Mouse (Mus musculus): ENCODE results near the gene Bsg.
"Not testable (repeated sequence)": the region's sequence is repeated elsewhere in the genome, so short reads cannot be mapped to it uniquely, and the experiment has no call there.

Bsg gene

DNA sequence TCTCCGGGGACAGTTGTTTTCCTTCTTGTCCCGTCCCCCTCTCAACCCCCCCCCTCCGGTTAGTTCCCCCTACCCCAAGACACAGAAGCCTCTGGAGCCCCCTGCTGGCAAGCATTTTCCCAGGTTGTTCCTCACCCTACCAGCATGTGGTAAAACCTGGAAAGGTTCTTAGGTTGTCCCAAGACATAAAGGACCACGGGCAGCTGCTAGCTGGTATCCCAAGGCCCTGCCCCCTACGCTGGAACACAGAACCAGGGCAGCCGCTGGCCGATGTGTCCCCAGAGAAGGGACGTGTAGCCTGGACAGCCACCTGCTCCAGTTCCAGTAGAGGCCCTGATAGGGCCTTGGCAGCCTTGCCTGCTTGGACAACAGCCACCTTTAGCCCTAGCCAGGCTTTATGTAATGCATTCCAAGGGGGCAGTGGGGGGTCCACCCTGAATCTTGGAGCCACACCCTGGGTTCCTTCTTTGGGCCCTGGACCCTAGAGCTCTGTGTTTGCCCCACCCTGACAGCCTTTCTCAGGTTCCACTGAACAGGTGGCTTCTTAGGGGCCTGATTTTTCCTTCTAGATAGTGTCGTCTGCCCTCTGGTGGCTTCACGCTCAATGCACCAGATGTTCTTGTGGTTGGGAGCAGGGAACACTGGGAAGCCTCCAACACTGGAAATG lies 21.2 kb upstream of the Bsg start:
- no peak for DNase-seq (ENCODE audit: low spot score)

DNA sequence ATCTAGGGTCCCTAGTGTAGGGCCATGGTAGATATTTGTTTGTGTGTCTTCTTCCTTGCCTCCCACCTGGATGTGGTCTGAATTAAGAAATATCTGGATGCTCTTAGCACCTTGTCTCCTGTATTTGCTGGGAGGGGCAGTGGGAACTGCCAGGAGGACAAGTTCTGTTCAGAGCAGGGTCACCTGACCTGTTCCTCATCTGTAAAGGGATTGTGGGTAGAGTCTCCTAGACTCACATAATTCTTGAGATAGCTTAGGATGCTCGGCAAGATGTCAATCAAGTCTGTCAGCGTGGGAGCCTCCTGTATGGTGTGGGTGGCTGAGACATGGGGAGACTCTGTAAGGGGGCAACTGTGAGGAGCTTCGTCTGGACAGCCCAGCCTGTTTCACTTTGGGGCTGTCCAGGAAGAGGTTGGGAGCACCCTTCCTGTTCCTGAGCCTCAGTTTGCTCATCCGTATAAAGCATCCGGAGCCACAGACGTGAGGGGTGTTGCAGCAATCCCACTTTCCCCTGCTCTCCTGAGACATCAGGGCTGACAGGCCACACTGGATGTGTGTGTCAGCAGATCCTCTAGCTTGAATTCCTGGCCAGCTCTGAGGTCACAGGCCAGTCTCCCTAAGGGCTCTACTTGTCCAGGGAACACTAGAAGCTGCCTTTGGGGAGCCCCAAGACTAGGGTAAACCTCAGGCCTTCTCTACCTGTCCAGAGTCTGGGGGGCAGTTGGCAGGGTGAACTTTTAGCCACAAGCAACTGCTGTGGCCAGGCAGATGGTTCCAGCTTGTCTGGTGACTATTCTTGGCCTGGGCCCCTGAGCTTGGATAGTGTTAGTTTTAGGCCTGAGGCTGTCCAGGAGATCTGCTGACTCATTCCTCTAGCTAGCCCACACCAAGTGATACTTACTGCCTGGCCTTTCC lies 20.3 kb upstream of the Bsg start:
- DNase-seq (ENCODE audit: low spot score) = no peak

- no peak for DNase-seq (ENCODE audit: low spot score)
Measured at GRCm38 (mm10) chr10:79684770-79685600, 19.3 kb upstream of the Bsg start.

DNA sequence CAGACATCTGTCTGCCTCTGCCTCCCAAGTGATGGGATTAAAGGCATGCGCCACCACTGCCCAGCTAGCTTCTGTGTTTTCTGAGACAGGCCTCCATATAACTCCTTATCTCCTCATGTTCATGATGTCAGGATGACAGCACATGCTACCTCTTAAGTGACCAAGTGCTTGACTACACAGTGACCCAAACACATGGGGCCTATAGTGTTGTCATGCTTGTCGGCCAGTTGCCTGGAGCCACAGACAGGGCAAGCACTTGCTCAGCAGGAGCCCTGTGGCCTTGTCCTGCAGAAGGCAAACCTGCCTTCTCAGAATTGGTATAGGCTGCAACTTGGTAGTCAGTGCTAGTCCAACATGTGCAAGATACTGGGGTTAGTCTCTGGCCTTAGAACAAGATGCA lies 18.1 kb upstream of the Bsg start:
- no peak for DNase-seq (ENCODE audit: low spot score)

DNA sequence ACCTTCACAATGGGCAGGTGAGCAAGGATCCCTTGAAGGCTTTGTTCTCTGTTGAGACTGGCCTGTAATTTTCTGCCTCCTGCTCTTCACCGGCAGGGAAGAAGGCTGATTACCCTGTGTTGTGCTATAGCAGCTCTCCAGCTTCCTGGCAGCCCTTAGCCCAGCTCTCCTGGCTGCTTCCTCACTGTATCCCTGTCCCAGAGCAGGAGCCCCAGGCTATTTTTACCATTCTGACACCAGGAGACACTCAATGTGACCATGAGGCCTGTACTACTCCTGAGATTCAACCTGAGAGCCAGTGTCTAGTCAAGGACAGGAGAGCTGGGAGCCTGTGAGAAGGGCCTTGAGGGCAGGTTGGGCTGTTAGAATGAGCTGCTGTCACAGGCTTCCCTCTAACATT lies 17.6 kb upstream of the Bsg start:
- DNase-seq (ENCODE audit: low spot score) = no peak

DNA sequence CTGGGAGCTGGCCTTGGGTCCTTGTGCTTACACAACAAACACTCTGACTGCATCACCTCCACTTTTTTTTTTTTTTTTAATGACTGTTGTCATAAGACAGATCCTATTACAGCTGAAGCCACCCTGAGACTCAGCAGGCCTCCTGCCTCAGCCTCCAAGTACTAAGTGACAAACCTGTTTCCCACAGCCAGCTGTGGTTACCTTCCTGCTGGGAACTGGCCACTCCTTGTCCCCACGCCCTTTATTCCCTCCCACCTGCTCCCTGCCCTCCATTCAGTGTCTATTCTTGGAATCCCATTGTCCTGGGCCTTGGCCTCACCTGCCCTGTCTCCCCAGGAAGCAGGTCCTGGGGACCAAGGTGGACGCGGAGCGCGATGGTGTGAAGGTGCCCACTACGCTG lies 16.8 kb upstream of the Bsg start:
- DNase-seq (ENCODE audit: low spot score) = no peak

GRCm38 (mm10) chr10:79688720-79689119 lies 15.6 kb upstream of the Bsg start, which contains the start of gene Gzmm:
Gene Gzmm, plus strand, starts transcription at chr10:79689020.
- DNase-seq (ENCODE audit: low spot score) = no peak

DNA sequence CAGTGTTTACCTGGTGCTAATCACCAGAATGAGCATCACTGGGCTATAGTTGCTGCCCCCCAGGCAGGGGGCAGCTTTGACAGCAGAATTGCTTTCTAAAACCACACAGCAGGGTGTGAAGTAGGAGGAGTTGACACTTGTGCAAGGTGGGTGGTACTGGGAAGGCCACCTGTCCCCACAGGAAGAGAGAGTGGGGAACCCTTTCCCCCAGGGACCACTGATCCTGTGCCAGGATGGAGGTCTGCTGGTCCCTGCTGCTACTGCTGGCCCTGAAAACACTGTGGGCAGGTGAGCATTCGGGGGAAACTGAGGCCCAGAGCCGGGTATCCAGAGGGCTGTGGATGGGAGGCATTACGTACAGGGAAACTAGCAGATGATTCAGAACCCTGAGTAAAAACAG lies 15.1 kb upstream of the Bsg start:
- DNase-seq (ENCODE audit: low spot score) = no peak

DNA sequence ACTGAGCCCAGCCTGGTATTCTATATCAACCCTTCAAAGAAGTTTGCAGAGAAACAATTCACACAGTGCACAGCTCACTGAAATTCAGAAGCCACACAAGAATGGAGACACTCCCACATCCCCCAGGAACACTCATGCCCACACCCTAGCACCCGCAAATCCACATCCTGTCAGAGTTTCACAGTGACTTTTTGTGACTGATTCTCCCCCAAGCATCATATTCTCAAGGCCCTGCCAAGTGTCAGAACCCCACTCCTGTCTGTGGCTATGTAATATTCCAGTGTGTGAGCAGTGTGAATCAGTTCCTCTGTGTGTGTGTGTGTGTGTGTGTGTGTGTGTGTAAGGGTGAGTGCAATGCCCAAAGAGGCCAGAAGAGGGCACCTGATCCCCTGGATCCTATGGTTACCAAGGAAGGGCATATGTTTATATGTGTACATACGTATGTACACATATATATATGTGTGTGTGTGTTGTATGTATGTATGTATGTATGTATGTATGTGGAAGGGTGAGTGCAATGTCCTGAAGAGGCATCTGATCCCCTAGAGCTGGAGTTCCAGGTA lies 12.2 kb upstream of the Bsg start:
- no peak for DNase-seq (ENCODE audit: low spot score)

DNA sequence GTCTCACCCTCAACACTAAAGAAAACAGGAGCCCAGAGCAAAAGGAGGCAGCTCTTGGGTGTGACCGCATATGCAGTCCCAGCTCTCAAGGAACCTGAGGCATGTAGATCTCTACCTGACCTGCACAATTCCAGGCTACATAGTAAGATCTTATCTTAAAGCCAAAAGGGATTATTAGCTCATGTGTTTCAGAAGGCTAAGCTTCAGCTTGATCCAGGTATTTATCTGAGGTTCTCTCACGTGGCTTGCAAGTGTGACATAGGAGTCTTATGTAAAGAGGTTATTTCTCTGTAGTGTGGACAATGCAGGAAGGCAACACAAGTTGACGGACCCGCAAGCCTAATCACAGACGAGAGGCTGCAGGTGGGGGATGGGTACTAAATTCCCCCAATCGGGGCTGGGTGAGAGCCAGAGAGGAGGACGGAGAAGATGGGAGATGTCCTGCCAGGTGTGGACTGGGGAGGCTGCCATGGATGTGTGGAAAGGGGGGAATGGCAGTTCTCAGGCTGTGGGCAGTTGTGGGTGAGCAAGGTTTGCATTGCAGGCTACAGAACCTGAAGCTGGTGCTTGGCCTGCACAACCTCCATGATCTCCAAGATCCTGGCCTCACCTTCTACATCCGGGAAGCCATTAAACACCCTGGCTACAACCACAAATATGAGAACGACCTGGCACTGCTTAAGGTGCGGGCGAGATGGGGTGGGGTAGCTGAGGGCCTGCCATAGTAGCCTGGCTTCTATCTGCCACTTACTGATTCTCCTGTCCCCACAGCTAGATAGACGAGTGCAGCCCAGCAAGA lies 10.5 kb upstream of the Bsg start:
- no peak for DNase-seq (ENCODE audit: low spot score)

GRCm38 (mm10) chr10:79694379-79694655 lies 10.0 kb upstream of the Bsg start:
- DNase-seq (ENCODE audit: low spot score) = no peak

GRCm38 (mm10) chr10:79695231-79696128 lies 8.8 kb upstream of the Bsg start:
- no peak for DNase-seq (ENCODE audit: low spot score)

GRCm38 (mm10) chr10:79696129-79696651 lies 8.1 kb upstream of the Bsg start:
- DNase-seq (ENCODE audit: low spot score) = no peak

GRCm38 (mm10) chr10:79697916-79698315 lies 6.4 kb upstream of the Bsg start:
- DNase-seq (ENCODE audit: low spot score) = no peak

GRCm38 (mm10) chr10:79698459-79698858 lies 5.8 kb upstream of the Bsg start:
- DNase-seq (ENCODE audit: low spot score) = no peak

GRCm38 (mm10) chr10:79700676-79701075 lies 3.6 kb upstream of the Bsg start:
- DNase-seq (ENCODE audit: low spot score) = no peak

- no peak for DNase-seq (ENCODE audit: low spot score)
Measured at GRCm38 (mm10) chr10:79701443-79702129, 2.7 kb upstream of the Bsg start.

DNA sequence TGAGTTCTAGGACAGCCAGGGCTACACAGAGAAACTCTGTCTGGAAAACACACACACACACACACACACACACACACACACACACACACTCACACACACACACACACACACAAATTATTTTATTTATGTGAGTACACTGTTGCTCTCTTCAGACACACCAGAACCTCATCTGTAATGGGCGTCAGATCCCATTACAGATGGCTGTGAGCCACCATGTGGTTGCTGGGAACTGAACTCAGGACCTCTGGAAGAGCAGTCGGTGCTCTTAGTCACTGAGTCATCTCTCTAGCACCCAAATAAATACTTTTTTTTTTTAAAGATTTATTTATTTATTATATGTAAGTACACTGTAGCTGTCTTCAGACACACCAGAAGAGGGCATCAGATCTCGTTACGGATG lies 1.3 kb upstream of the Bsg start:
- DNase-seq (ENCODE audit: low spot score) = not testable (repeated sequence)

GRCm38 (mm10) chr10:79703541-79703940 lies 750 bp upstream of the Bsg start:
- no peak for DNase-seq (ENCODE audit: low spot score)

DNA sequence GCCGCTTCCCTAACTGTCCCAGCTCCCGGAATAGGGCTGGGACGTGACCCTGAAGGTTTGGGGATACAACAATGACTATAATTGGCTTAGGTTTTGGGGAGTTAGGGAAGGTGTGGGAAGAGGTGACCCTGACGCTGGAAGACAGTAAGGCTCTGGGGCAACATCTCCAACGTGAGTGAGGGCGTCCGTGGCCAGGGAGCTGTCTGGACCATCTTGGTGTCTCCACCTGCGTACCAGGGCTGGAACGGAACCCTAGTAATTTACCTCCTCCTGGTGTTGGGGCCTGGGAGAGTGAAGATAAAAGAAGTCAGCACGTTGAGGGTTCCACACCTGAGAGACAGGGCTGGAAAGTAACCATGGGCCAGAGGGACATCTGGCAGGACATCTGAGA lies 674 bp downstream of the Bsg start:
- no peak for DNase-seq (ENCODE audit: low spot score)
